Mouse (Mus musculus) hindbrain, embryonic 12.5 days (tissue): ENCODE measurements around the gene Copg2. TPM values are rescaled to one million over a fixed set of nuclear protein-coding genes. Genes with fewer than 3 reads are reported as not detected.
"Not testable (repeated sequence)": the region's sequence is repeated elsewhere in the genome, so short reads cannot be mapped to it uniquely, and the experiment has no call there.

ENCODE experiments used
- ATAC-seq: fragments of 200-750 bp; cut with Nextera tagmentation; 2 replicates; pipeline ENCODE4 v1.8.0; 2017; ENCODE audit warnings: moderate TSS enrichment; ENCODE audit not compliant: low FRiP score
- H3K27ac ChIP-seq: fragments of 300-500 bp; sonication (generic); 2 replicates; pipeline ENCODE4 v1.5.1; 2016; ENCODE audit warnings: mild to moderate bottlenecking
- H3K27me3 ChIP-seq: fragments of 300-500 bp; sonication (generic); 2 replicates; pipeline ENCODE4 v1.6.1; 2016; ENCODE audit warnings: mild to moderate bottlenecking
- H3K36me3 ChIP-seq: fragments of 300-500 bp; sonication (generic); 2 replicates; pipeline ENCODE4 v1.6.1; 2016; ENCODE audit warnings: mild to moderate bottlenecking
- H3K4me1 ChIP-seq: fragments of 300-500 bp; sonication (generic); 2 replicates; pipeline ENCODE4 v1.6.1; 2016
- H3K4me2 ChIP-seq: fragments of 300-500 bp; sonication (generic); replicated peaks from 2 replicates; pipeline ENCODE4 v1.6.1; 2016; ENCODE audit warnings: mild to moderate bottlenecking
- H3K4me3 ChIP-seq: fragments of 300-500 bp; sonication (generic); 2 replicates; pipeline ENCODE4 v1.5.1; 2016; ENCODE audit warnings: mild to moderate bottlenecking
- H3K9ac ChIP-seq: fragments of 300-500 bp; sonication (generic); 2 replicates; pipeline ENCODE4 v1.6.1; 2016; ENCODE audit warnings: mild to moderate bottlenecking, moderate library complexity
- H3K9me3 ChIP-seq: fragments of 300-500 bp; sonication (generic); replicated peaks from 2 replicates; pipeline ENCODE4 v1.6.1; 2016; ENCODE audit warnings: mild to moderate bottlenecking
- WGBS: fragments of 180-500 bp; shearing (Covaris S2); methylation state at CpG from one replicate; pipeline ENCODE4 v1.1.7; 2016; 5-methylcytosine and 5-hydroxymethylcytosine counted together
- polyA plus RNA-seq: library from polyadenylated mRNA; unstranded; fragments of >200 nt; fragmentation: Nextera tagmentation; extraction: Ambion mirVana; gene quantifications from 2 replicates; pipeline ENCODE4 v1.2.1, GENCODE M21; 2016

The Copg2 gene
- polyA plus RNA-seq, 1 experiment from 2014 or later = 38.9 TPM

DNA sequence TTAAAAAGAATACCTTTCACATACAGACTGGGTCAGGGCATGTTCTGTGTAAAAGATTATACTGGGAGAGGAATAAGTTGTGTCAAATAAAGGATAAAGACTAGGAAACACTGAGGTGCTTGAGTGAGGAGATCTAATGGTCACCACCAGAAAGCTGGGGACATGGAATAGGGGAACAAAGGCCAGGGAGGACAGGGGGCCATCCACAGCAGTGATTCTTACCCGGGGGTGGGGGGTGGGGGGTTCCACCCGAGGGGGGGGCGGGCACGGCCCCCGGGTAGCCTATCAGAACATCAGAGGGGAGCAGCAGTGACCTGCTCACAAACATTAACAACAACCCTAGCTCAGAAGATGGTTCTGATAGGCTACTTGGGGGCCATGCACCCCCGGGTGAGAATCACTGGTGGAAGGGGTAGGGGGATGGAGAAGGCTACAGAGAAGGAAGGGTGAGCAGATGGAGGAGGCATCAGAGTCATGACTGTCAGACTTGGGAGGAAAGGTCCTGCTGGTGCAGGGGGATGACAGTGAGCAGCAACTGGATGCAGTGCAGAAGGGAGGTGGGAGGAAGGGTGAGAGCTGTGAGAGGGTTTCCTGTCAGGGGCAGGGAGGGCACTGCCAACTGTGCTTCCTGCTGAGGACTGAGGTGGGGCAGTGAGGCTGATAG is 92.1 kb downstream of the Copg2 start:
- not testable (repeated sequence) for H3K4me3 ChIP-seq, H3K27me3 ChIP-seq, H3K9ac ChIP-seq, H3K27ac ChIP-seq, H3K4me2 ChIP-seq, H3K9me3 ChIP-seq, H3K4me1 ChIP-seq
- WGBS = 77% methylated on average over 6 of the region's 6 CpGs
- peak; percentile 87 for ATAC-seq
- H3K36me3 ChIP-seq = peaks cover 26% of the 10 kb centered on the region

DNA sequence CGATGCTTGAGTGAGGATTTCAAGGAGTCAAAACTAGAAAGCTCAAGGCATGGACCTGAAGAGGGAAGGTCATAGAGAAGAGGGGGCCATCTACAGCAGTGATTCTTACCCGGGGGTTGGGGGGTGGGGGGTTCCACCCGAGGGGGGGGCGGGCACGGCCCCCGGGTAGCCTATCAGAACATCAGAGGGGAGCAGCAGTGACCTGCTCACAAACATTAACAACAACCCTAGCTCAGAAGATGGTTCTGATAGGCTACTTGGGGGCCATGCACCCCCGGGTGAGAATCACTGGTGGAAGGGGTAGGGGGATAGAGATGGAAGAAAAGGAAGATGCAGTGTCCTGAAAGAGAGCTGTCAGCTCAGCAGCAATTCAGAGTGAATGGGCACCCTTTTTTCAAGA is 93.7 kb downstream of the Copg2 start:
- not testable (repeated sequence) for H3K4me1 ChIP-seq, H3K4me2 ChIP-seq, H3K4me3 ChIP-seq, H3K27me3 ChIP-seq, H3K9me3 ChIP-seq, H3K27ac ChIP-seq, H3K9ac ChIP-seq
- 94% methylated on average over 7 of the region's 7 CpGs for WGBS
- 0 out of 2 replicates have a peak, but pooled peaks have one; percentile 11 for ATAC-seq
- peaks cover 26% of the 10 kb centered on the region for H3K36me3 ChIP-seq

DNA sequence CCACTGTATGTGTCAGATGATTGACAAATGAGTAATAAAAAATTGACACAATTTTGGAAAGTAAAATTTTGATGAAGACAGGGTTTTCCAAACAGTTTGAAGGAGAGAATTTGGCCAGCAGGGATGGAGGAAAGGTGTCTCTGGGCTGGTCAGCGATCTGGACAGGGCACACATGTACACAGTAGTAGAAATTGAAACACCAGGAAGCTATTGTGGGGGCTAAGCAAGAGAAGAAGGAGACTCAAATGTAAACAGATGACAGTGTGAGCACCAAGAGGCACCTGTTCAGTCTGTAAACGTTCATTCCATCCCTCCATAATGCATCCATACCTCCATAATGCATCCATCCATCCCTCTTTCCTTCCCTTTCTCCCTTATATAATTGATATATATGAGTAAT is 145.4 kb downstream of the Copg2 start:
- Histone ChIP-seq H3K36me3 (peaks cover 42% of the 10 kb centered on the region), H3K4me2 (no peak overlapping the region), H3K9me3 (no peaks in the 10 kb centered on the region), H3K9ac (no peak overlapping the region), H3K27ac (no peak overlapping the region), H3K27me3 (no peaks in the 10 kb centered on the region), H3K4me1 (no peaks in the 10 kb centered on the region; the same call in 1 of the 2 replicates), H3K4me3 (no peak overlapping the region)
- no peak for ATAC-seq
- whole genome bisulfite sequencing = 77% methylated on average over 2 of the region's 2 CpGs

DNA sequence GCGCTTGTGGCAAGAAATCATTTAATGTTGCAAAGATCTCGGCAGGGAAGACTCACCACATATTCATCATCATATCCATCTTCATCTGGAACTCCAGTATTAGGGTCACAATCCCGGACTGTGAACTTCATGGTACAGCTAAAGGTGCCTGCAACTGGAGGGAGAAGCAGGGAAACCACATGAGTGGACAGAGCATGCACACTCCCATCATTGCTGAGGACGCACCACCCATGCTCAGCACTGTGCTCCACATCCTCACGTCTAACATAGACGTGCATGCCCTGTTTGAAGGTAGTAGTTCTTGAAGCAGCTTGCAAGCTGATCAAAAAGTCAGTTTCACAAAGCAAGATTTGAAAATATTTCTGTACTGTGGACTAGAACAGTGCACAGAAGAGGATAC is 146.1 kb downstream of the Copg2 start:
- Histone ChIP-seq H3K4me1 (no peaks in the 10 kb centered on the region; the same call in 1 of the 2 replicates), H3K4me3 (no peak overlapping the region), H3K36me3 (peaks cover 48% of the 10 kb centered on the region), H3K9ac (no peak overlapping the region), H3K27me3 (no peaks in the 10 kb centered on the region), H3K27ac (no peak overlapping the region), H3K9me3 (no peaks in the 10 kb centered on the region), H3K4me2 (no peak overlapping the region)
- WGBS = 83% methylated on average over 6 of the region's 6 CpGs
- ATAC-seq = no peak

DNA sequence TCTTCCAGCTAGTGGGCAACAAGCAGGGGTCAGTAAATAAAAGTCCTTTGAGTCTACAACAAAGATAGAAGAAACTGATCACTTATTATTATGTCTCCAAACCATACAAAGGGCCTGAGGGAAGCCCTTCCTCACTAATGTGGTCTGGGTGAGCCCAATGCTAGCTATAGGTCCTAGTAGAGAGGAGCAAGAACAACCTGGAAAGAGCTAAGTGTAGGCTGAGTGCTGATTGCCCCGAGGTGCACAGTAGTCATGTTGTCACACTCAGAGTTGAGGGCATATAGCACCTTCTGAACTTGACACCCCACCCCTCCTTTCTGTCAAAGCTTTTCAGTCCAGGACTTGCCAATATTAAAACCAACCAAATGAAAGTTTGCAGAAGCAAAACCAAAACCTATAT is 146.7 kb downstream of the Copg2 start:
- WGBS = 86% methylated on average over 1 of the region's 1 CpGs
- Histone ChIP-seq H3K27me3 (no peaks in the 10 kb centered on the region), H3K4me2 (no peak overlapping the region)

DNA sequence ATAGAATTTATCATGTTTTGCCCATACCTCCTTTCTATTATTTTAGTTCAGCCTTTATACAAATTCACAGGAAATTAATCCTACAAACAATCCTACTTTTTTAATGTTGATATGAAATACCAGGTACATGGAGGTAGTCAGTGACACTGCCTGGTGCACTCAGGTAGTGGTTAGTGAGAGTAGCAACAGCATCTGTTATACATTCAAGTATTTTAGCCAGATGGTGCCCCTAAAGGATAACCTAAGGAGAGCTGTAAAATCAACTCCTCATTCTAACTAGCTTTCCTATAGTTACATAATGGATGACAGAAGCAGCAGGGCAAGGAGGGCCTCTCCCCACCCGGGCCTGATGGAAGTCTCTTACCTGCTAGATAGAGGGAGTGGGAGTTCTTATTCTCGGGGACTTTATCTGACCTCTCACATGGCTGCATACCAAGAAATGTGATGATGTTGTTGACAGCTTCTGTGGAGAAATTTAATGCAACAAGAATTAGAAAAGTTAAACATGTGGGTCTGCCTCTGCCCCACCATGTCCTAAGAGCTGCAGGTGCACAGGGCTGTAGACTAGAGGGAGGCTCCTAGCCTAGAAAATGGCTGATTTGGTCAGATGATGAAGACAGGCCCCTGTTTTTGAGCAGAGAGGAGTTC is 147.4 kb downstream of the Copg2 start:
- no peak overlapping the region for H3K9ac ChIP-seq
- ATAC-seq = no peak
- H3K27me3 ChIP-seq = no peaks in the 10 kb centered on the region
- H3K4me2 ChIP-seq = no peak overlapping the region
- H3K4me3 ChIP-seq = no peak overlapping the region
- 59% methylated on average over 2 of the region's 2 CpGs for WGBS
- no peak overlapping the region for H3K27ac ChIP-seq
- no peaks in the 10 kb centered on the region; the same call in 1 of the 2 replicates for H3K4me1 ChIP-seq
- H3K9me3 ChIP-seq = no peaks in the 10 kb centered on the region
- H3K36me3 ChIP-seq = peaks cover 55% of the 10 kb centered on the region

More for the DNA sequence above, 146.7 kb downstream of the Copg2 start:
- Histone ChIP-seq H3K36me3 (peaks cover 52% of the 10 kb centered on the region), H3K9me3 (no peaks in the 10 kb centered on the region), H3K4me3 (no peak overlapping the region), H3K27ac (no peak overlapping the region), H3K9ac (no peak overlapping the region), H3K4me1 (no peaks in the 10 kb centered on the region; the same call in 1 of the 2 replicates)
- no peak for ATAC-seq

DNA sequence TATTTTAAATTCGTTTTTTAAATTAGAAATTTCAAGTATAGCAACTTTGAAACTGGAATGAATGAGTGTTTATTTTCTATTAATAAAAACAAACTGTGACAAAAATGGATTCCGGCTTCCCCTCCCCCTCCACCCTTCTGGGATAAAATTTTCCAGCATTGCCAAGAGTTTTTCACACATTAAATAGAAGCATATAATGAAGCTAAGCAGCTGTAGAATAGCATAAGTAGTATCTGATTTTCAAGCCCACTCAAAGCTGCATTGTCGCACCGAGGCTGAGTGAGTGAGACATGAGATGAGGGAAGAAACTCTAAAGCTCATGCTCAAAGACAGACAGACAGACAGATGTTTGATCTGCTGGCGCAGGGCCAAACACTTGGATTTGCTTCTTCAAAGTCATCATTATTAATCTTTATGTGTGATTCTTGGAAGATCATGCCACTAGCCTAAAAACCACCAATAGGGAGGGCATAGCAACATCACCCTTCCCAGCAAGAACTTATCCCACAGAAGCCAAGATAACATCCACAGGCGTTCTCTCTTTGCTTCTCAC is 148.2 kb downstream of the Copg2 start:
- H3K4me3 ChIP-seq = no peak overlapping the region
- no peaks in the 10 kb centered on the region for H3K27me3 ChIP-seq
- whole genome bisulfite sequencing = 85% methylated on average over 6 of the region's 6 CpGs
- H3K4me2 ChIP-seq = no peak overlapping the region
- ATAC-seq = no peak
- no peak overlapping the region for H3K27ac ChIP-seq
- H3K36me3 ChIP-seq = peaks cover 63% of the 10 kb centered on the region
- no peaks in the 10 kb centered on the region; the same call in 1 of the 2 replicates for H3K4me1 ChIP-seq
- no peaks in the 10 kb centered on the region for H3K9me3 ChIP-seq
- no peak overlapping the region for H3K9ac ChIP-seq

DNA sequence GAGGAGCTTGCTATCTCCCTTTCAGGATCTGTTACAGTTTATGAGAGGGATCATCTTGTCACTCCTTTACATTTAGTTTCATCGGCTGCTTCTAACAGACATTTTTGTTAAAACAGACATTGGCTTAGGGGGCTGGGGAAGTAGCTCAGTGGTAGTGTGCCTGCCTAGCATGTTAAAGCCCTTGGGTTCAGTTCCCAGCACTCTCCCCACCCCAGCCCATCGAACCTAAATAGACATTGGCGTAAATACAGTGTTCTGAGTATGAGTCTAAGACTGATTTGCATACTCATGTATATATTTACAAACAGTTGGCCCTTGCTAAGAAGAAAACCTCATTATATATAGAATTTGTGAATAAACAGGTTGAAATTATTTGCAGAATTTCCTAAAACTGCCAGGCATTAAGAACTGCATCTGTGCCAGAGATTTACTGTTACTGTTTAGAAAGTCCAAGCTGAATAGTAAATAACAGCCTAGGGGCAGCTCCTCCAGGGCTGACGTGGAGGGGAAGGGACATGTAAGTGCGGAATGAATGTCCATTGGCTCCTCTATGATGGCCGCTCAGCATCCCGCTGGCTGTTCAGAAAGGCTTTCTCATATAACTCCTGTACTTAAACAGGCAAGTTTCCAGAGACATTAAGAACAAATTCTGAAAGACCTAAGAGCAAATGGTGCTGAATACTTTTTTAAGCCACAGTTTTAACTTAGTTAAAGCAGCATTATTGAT is 148.8 kb downstream of the Copg2 start:
- Histone ChIP-seq H3K4me2 (no peak overlapping the region), H3K9ac (no peak overlapping the region), H3K4me1 (no peaks in the 10 kb centered on the region; the same call in 1 of the 2 replicates), H3K27ac (no peak overlapping the region), H3K27me3 (no peaks in the 10 kb centered on the region), H3K36me3 (peaks cover 68% of the 10 kb centered on the region), H3K9me3 (no peaks in the 10 kb centered on the region), H3K4me3 (no peak overlapping the region)
- ATAC-seq = no peak
- WGBS = 76% methylated on average over 7 of the region's 7 CpGs

DNA sequence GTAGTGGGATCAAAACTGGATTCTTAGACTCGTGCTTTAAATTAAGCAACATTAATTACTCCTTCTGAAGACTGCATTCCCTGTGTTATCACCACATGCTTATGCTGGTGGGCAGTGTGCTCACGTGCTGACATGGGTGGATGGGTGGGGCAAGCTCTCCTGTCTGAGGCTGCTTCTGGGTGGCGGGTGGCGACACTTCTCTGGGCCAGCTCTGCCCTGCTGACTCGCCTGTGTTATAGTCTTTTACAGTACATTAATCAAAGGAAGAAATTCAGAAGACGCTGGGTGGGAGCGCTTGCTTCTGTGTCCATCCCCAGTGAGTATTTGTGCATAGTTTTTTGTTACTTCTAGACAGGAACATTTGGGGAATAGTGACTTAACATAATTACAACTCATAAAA is 151.0 kb downstream of the Copg2 start:
- no peak overlapping the region for H3K4me2 ChIP-seq
- 0 out of 2 replicates have a peak, but pooled peaks cover under 1% of the 10 kb centered on the region for H3K9me3 ChIP-seq
- no peak overlapping the region for H3K27ac ChIP-seq
- H3K27me3 ChIP-seq = no peaks in the 10 kb centered on the region
- WGBS = 82% methylated on average over 7 of the region's 7 CpGs
- no peak overlapping the region for H3K4me3 ChIP-seq
- no peak for ATAC-seq
- no peak overlapping the region for H3K9ac ChIP-seq
- peaks cover 2% of the 10 kb centered on the region for H3K4me1 ChIP-seq
- H3K36me3 ChIP-seq = peaks cover 76% of the 10 kb centered on the region

DNA sequence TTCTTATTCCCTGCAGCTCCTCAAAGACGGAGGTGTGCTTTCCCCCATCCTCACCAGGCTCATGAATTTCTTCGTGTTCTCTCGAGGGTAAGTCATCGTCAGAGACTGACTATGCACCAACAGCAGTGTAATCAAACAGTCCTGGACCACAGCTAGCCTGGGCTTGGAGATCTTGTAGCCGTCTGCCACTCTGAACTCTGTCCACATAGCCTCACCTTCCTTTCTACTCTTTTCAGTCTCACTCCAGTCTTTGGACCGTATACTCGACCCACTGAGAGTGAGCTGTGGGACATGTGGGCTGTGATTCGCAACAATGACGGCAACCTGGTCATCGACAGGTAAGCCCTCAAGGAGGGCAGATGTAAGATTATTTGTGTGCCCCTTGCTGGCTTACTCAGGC is 151.7 kb downstream of the Copg2 start:
- peaks cover 4% of the 10 kb centered on the region for H3K4me1 ChIP-seq
- H3K9me3 ChIP-seq = peaks cover 6% of the 10 kb centered on the region; the same call in 1 of the 2 replicates
- whole genome bisulfite sequencing = 85% methylated on average over 10 of the region's 10 CpGs
- H3K27ac ChIP-seq = no peak overlapping the region
- no peak overlapping the region for H3K4me3 ChIP-seq
- no peak overlapping the region for H3K4me2 ChIP-seq
- H3K9ac ChIP-seq = no peak overlapping the region
- no peaks in the 10 kb centered on the region for H3K27me3 ChIP-seq
- H3K36me3 ChIP-seq = peaks cover 70% of the 10 kb centered on the region
- ATAC-seq = no peak

DNA sequence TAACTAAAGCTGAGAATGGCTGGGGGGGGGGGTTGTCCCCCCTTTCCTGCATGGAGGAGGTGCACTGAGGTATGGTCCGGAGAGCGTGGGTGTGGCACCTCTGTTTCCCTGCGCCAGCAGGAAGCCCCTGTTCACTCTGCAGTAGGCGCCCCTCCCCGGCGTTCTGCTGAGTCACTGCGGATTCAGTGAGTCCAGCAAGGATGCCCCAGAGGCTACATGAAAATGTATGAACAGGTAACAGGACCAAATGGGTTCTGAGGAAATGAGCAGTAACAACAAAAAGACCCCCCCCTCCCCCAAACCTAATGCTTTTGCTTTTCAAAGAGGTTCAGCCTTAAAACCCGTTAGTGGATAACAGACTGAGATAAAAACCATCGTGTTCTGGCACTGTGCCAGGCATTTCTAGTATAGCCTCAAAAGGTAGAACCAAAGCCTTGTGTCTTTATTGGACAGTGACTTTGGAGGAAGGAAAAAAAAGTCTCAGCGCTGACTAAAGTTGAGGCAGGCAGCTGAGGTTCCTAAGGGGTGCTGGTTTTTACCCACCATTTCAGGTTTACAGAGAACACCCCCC is 157.3 kb downstream of the Copg2 start:
- H3K4me1 ChIP-seq = peaks cover 9% of the 10 kb centered on the region
- H3K36me3 ChIP-seq = peaks cover 24% of the 10 kb centered on the region
- peak overlapping the region; percentile 68 for H3K9ac ChIP-seq
- peak overlapping the region; percentile 50 for H3K4me2 ChIP-seq
- peak overlapping the region; percentile 50 for H3K4me3 ChIP-seq
- no peak for ATAC-seq
- peak overlapping the region; percentile 82; the same call in 1 of the 2 replicates for H3K27ac ChIP-seq
- no peaks in the 10 kb centered on the region for H3K27me3 ChIP-seq
- WGBS = 50% methylated on average over 10 of the region's 10 CpGs
- H3K9me3 ChIP-seq = peaks cover 41% of the 10 kb centered on the region

DNA sequence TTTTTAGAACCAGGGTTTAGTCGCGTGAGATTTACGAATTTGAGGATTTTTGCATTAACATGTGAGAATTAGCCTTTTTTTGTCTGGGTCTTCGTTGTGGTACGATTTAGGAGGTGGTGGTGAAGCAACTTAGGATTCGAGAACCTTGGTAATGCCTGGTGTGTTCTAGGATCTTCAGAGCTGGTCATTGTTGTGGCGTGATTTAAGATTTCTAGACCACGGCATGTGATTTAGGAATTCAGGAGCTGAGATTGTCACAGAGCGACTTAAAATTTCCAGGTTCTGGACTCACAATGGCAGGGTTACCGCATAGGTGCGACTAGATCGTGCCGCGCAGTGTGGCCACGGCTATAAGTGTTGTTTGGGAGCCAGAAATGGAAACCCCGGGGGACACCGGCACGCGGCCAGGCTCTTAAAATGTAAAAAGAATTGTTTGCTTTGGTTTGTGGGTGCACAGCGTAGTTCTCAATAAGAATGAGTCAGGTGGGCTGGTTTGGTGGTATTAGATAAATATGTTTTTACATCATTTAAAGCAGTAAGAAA is 158.1 kb downstream of the Copg2 start:
- Histone ChIP-seq H3K27ac (peak overlapping the region; percentile 82), H3K9me3 (peaks cover 41% of the 10 kb centered on the region), H3K4me3 (peak overlapping the region; percentile 50), H3K4me1 (peaks cover 12% of the 10 kb centered on the region), H3K9ac (peak overlapping the region; percentile 68), H3K36me3 (peaks cover 17% of the 10 kb centered on the region), H3K4me2 (peak overlapping the region; percentile 50), H3K27me3 (no peaks in the 10 kb centered on the region)
- no peak for ATAC-seq
- 38% methylated on average over 20 of the region's 20 CpGs for WGBS
